Mouse (Mus musculus) gastrocnemius, postnatal 4 days (tissue): ENCODE data around the gene Eif2ak3. TPM values are rescaled to one million over a fixed set of nuclear protein-coding genes. Genes with fewer than 3 reads are reported as not detected.

Experiments
- DNase-seq, 2 experiments: peaks; one replicate each; pipeline ENCODE4 v3.0.0; 2021 to 2022; ENCODE audit warnings: low spot score in 2 of 2, mixed read lengths in 2 of 2
- total RNA-seq, 2 experiments: library from RNA; stranded (reverse); gene quantifications; 2 replicates each; pipeline ENCODE4 v1.2.3; 2021

Eif2ak3 gene
- total RNA-seq, 2 experiments from 2014 or later: 20.3 to 22.2 TPM

- no peak for DNase-seq
These were observed 13.8 kb upstream of the Eif2ak3 start for GRCm38 (mm10) chr6:70830552-70830951.

GRCm38 (mm10) chr6:70831179-70831839 lies 13.0 kb upstream of the Eif2ak3 start:
- DNase-seq: no peak

GRCm38 (mm10) chr6:70837297-70837696 lies 7.0 kb upstream of the Eif2ak3 start:
- DNase-seq: no peak

- DNase-seq: no peak
These were observed 5.8 kb upstream of the Eif2ak3 start for GRCm38 (mm10) chr6:70838532-70838931.

- DNase-seq: no peak
These were observed 4.0 kb upstream of the Eif2ak3 start for GRCm38 (mm10) chr6:70840281-70840680.

- no peak for DNase-seq
These were observed 1.3 kb upstream of the Eif2ak3 start for GRCm38 (mm10) chr6:70842991-70843390.

- DNase-seq: no peak
These were observed 756 bp downstream of the Eif2ak3 start for GRCm38 (mm10) chr6:70844896-70845646.

DNA sequence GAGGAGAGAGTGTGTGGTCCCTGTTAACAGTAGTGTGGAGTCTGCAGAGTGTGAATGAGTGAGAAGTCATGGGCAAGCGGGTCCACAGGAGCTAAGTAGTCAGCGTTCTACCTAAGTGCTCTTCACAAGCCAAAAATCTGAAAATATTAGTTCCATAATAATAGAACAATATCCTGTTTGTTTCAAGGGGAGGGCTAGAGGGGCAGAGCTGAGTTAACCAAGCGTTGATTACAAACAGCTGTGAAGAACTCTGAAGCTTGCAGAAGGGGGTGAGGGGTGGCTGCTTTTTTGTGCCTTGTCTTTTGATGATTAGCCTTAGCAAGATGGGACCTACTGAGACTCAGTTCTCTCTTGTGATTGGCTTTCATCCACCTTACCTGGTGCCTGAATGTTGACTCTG lies 3.1 kb downstream of the Eif2ak3 start:
- no peak for DNase-seq

GRCm38 (mm10) chr6:70853371-70853770 lies 9.1 kb downstream of the Eif2ak3 start:
- DNase-seq: no peak

DNA sequence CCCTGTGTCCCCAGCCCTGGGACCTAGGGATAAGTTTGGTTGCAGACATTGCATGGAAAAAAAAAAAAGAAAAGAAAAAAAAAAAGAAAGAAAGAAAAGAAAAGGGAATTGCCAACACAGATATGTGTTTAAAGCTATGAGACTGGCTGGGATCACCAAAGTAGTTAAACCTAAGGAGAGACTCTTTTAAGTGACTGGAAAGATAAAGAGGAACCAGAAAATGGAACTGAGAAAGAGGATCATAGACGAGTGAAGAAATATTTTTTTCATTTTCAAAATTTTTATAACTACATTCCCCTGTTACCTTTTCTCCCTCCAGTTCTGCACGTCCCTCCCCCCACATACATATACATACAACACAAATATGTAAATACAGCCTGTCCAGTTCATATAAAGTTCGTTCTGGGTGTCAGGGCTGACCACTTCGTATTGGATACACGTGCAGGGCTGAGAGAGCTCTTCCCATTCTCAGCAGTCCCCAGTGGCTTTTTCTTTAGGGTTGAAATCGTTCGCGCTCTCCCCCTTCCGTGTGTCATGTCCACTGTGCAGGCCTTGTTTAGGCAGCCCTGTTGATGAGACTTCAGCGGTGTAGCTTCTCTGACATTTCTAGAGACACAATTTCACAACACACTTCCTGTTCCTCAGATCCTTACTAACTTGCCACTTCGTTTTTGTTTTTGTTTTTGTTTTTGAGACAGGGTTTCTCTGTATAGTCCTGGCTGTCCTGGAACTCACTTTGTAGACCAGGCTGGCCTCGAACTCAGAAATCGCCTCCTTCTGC lies 11.4 kb downstream of the Eif2ak3 start:
- DNase-seq: no peak

DNA sequence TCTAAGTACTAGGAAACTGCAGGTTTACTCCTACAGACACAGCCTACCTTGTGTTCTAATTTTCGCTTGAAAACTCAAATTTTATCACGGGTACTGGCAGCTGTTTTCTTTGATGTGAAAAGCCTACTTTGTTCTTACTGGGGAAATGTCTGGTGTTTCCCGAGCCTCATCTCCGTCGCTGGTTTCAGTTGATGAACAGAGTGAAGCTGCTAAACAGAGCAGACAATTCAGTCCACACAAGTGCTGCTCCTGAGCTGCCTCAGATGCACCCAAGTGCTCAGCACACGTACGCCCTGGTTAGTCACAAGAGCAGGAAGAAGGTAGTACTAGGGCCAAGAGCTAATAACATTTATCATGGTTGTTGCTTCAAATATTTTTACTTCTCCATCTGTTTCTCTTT lies 18.4 kb downstream of the Eif2ak3 start:
- DNase-seq: no peak

GRCm38 (mm10) chr6:70864285-70864684 lies 20.0 kb downstream of the Eif2ak3 start:
- DNase-seq: no peak

- no peak for DNase-seq
These were observed 22.4 kb downstream of the Eif2ak3 start for GRCm38 (mm10) chr6:70866761-70867160.

- no peak for DNase-seq
These were observed 23.0 kb downstream of the Eif2ak3 start for GRCm38 (mm10) chr6:70867297-70867696.

GRCm38 (mm10) chr6:70871511-70871980 lies 27.2 kb downstream of the Eif2ak3 start:
- DNase-seq: no peak

DNA sequence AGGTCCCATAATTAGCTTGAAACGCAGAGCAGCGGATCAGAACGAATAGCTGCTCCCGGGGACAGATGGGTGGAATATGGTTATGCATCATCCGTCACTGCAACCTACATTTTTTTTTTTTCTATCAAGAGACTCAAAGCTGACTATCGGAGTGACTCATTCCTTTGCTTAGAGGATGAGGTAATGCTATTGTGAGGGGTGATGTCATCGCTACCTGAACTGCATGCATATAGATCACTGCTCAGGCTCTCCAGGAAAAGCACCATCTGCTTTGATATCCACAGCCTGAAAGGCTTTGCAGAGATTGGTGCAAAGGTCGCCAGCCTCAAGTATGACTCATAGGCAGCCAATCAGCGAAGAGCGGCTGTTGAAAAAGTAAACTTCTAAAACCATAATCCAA lies 27.8 kb downstream of the Eif2ak3 start:
- no peak for DNase-seq

DNA sequence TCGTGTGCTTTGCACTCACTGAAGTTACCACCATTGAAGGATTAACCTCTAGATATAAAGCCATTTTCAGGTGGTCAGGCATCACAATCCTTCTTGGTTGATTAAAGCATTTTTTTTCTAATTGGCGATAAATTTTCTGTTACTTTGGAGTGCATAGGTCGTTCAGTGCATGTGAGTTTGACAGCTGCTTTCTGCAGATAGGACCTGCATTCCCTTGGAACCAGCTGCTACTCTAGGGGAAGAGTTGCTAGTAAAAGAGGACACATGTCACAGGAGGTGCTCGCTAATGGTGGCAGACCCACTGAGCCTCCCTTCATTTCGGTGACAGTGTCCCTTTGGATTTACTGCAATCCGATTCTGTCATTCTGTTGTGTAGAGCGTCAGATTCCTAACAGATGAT lies 28.3 kb downstream of the Eif2ak3 start:
- no peak for DNase-seq

DNA sequence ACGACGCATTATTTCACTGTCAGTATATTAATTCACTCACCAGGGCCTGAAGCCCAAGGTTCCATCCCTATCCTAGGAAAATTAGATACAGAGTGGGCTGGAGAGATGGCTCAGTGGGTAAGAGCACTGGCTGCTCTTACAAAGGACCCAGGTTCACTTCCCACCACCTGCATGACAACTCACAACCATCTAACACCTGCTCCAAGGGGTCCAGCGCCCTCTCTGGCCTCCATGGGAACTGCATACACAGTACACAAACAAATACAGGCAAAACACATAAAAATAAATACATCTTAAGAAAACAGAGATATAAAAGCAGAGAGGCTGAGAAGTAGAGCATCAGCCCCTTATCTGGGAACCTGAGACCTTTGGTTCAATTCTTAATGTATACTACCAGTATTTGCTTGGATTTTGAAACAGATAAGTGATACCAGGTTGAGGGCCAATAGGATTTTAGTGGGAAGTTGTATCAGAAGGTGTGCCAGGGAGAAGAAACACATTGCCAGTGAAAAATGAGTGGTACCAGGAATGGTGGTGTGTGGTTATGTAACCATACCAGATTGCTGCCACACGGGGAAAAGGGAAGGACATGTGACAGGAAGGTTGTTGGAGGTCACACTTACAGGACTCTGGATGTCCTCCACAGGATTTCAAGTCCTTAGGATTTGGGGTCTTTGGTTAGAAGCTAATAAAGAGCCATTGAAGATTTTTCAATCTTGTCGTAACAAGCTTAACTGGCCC lies 29.9 kb downstream of the Eif2ak3 start:
- no peak for DNase-seq

DNA sequence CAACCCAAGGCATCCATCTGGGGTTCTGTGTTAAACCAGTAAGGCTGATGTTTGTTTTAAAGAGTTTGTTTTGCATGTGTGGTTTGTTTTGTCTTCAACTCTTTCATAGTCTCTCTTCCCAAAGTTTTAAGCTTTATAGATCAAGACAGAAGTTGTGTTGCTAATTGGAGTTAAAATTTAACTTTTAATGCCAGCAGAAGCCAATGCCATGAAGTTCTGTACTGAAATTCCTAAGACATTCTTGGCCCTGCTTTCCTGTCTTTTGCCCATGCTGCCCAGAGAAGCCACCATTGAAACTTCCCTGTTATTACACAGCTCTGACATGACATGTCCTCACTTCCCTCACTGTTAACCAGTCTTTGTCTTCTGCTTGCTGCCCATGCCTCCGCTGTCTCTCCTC lies 30.7 kb downstream of the Eif2ak3 start:
- DNase-seq: no peak

- peak; percentile 32 to 64 for DNase-seq
These were observed 36.5 kb downstream of the Eif2ak3 start for GRCm38 (mm10) chr6:70880714-70881304.

- DNase-seq: no peak
These were observed 43.7 kb downstream of the Eif2ak3 start for GRCm38 (mm10) chr6:70887993-70888392.
